Mouse (Mus musculus): Measurements from ENCODE around the gene Atp5d. TPM values are rescaled to one million over a fixed set of nuclear protein-coding genes. Genes with fewer than 3 reads are reported as not detected.

Gene Atp5d
- total and polyA plus RNA-seq, 3 experiments = 81.9 to 1,539 (median 248) TPM

DNA sequence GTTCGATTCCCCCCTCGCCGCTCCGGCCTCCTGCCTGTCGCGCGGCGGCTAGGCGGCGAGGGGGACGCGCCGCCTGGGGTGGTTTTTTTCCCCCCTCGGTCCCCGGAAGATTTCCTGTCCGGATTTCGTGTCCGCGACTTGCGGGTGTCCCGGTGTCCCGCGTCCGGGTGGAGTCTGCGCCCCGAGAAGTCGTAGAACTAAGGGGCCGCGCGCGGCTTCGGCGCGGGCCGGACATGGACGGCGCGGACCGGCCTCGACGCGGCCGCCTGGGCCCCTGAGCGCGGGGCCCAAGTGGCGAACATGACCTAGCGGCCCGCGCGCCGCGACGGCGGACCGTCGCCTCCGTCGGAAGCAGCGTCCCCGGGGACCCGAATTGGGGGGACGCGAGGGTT is 22.5 kb upstream of the Atp5d start:
- no peak for DNase-seq (ENCODE audit: low spot score)
- no peak for ATAC-seq (ENCODE audit: extremely low read depth, insufficient number of reproducible peaks, low FRiP score, poor library complexity, severe bottlenecking)
- Histone ChIP-seq H3K36me3 (replicated peaks) (peaks cover 46% of the 10 kb centered on the region), H3K4me1 (ENCODE audit: insufficient read depth, low read depth, low read length) (peaks cover 60% of the 10 kb centered on the region), H3K27me3 (ENCODE audit: insufficient read depth, low read length) (no peaks in the 10 kb centered on the region), H3K4me3 (ENCODE audit: low read depth, low read length) (peak overlapping the region; percentile 97), H3K9me3 (replicated peaks) (no peaks in the 10 kb centered on the region)
- TF ChIP-seq TAL1 (conservative IDR thresholded peaks at IDR 0.05; ENCODE audit: low read depth, low read length) = no peak
- no peak for TF ChIP-seq GATA2 (IDR thresholded peaks at IDR 0.05; ENCODE audit: borderline replicate concordance, low read depth, low read length)
- TF ChIP-seq POLR2AphosphoS5 (IDR thresholded peaks at IDR 0.05; ENCODE audit: insufficient replicate concordance, low read depth, low read length) = no peak
- no peak for TF ChIP-seq GATA1 (IDR thresholded peaks at IDR 0.05; ENCODE audit: borderline replicate concordance, low read length)
- TF ChIP-seq CTCF (IDR thresholded peaks at IDR 0.05; ENCODE audit: low read depth, low read length) = no peak

DNA sequence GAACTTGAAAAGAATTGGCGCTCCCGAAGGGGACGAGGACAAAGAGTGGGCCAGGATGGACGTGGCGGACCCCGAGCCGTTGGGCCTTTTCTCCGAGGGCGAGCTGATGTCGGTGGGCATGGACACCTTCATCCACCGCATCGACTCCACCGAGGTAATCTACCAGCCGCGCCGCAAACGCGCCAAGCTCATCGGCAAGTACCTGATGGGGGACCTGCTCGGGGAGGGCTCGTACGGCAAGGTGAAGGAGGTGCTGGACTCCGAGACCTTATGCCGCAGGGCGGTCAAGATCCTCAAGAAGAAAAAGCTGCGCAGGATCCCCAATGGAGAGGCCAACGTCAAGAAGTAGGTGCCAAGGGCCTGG is 21.9 kb upstream of the Atp5d start:
- Histone ChIP-seq H3K27me3 (ENCODE audit: insufficient read depth, low read length) (no peaks in the 10 kb centered on the region), H3K36me3 (replicated peaks) (peaks cover 52% of the 10 kb centered on the region), H3K4me3 (ENCODE audit: low read depth, low read length) (peak overlapping the region; percentile 97), H3K4me1 (ENCODE audit: insufficient read depth, low read depth, low read length) (peaks cover 62% of the 10 kb centered on the region), H3K9me3 (replicated peaks) (no peaks in the 10 kb centered on the region)
- DNase-seq (ENCODE audit: low spot score) = no peak
- ATAC-seq (ENCODE audit: extremely low read depth, insufficient number of reproducible peaks, low FRiP score, poor library complexity, severe bottlenecking) = no peak
- TF ChIP-seq POLR2AphosphoS5 (IDR thresholded peaks at IDR 0.05; ENCODE audit: insufficient replicate concordance, low read depth, low read length) (no peak), GATA2 (IDR thresholded peaks at IDR 0.05; ENCODE audit: borderline replicate concordance, low read depth, low read length) (no peak), TAL1 (conservative IDR thresholded peaks at IDR 0.05; ENCODE audit: low read depth, low read length) (no peak), CTCF (IDR thresholded peaks at IDR 0.05; ENCODE audit: low read depth, low read length) (no peak), GATA1 (IDR thresholded peaks at IDR 0.05; ENCODE audit: borderline replicate concordance, low read length) (no peak)

DNA sequence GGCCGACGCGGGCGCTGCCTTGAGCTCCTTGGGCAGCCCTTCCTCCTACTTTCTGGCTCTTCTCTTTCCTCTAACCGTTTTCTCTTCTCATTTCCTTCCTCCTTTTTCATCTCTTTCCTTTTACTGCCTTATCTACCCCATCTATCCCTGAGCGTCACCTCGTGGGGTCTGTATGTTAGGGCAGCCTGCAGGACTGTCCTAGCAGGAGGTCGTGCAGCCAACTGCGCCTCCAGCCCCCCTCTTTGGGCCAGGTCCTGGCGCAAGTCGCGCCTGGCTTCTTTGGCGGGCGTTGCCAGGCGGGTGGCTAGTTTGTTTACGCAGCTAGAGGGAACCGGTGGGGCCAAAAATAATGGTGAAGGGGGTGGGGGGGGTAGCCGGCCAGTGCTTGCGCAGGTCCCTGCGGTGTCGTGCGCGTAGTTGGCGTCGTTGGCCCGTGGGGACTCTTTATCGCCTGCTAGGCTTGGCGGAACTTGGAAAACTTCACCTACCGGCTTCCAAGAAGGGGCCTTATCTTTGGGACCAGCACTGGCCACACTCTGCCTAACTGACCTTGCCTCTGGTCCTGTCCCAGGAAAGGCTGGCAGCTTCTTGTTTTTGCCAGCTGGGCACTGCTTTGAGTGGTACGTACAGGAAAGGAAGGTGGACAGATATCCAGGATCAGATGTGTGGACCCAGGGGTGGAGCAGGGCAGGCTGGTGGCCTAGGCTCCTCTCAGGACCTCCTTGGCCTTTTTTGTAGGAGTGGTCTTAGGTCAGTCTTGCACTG is 21.3 kb upstream of the Atp5d start:
- no peak for TF ChIP-seq CTCF (IDR thresholded peaks at IDR 0.05; ENCODE audit: low read depth, low read length)
- TF ChIP-seq GATA2 (IDR thresholded peaks at IDR 0.05; ENCODE audit: borderline replicate concordance, low read depth, low read length) = no peak; the same call in 1 of the 2 replicates
- no peak for TF ChIP-seq GATA1 (IDR thresholded peaks at IDR 0.05; ENCODE audit: borderline replicate concordance, low read length)
- peak; percentile 56; the same call in 1 of the 2 replicates for TF ChIP-seq TAL1 (conservative IDR thresholded peaks at IDR 0.05; ENCODE audit: low read depth, low read length)
- TF ChIP-seq POLR2AphosphoS5 (IDR thresholded peaks at IDR 0.05; ENCODE audit: insufficient replicate concordance, low read depth, low read length) = no peak
- H3K36me3 ChIP-seq (replicated peaks) = peaks cover 57% of the 10 kb centered on the region
- DNase-seq (ENCODE audit: low spot score) (peak; percentile 47), ATAC-seq (ENCODE audit: extremely low read depth, insufficient number of reproducible peaks, low FRiP score, poor library complexity, severe bottlenecking) (no peak)
- peak overlapping the region; percentile 97 for H3K4me3 ChIP-seq (ENCODE audit: low read depth, low read length)
- H3K9me3 ChIP-seq (replicated peaks) = no peaks in the 10 kb centered on the region
- no peaks in the 10 kb centered on the region for H3K27me3 ChIP-seq (ENCODE audit: insufficient read depth, low read length)
- H3K4me1 ChIP-seq (ENCODE audit: insufficient read depth, low read depth, low read length) = peaks cover 67% of the 10 kb centered on the region

DNA sequence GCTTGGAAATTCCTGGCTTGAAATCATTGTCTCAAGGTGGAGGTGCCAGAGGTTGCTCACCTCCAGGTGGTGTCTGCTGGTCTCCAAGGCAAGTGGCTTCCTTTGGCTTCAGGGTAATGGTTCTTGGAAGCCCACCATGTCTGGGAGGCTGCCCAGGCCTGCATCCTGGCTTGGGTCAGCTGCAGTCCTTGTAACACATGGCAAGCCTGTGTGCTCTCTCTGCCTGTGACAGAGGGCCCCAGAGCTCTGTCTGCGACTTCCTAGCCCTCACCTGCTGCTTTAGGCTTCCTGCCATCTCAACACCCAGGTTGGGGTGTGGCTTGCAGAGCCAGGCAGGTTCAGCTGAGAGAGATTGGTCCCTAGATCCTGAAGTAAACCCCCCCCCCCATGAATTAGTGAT is 20.7 kb upstream of the Atp5d start:
- Histone ChIP-seq H3K36me3 (replicated peaks) (peaks cover 62% of the 10 kb centered on the region), H3K9me3 (replicated peaks) (no peaks in the 10 kb centered on the region), H3K4me1 (ENCODE audit: insufficient read depth, low read depth, low read length) (peaks cover 68% of the 10 kb centered on the region), H3K4me3 (ENCODE audit: low read depth, low read length) (peak overlapping the region; percentile 97), H3K27me3 (ENCODE audit: insufficient read depth, low read length) (no peaks in the 10 kb centered on the region)
- no peak for DNase-seq (ENCODE audit: low spot score)
- ATAC-seq (ENCODE audit: extremely low read depth, insufficient number of reproducible peaks, low FRiP score, poor library complexity, severe bottlenecking) = no peak
- TF ChIP-seq CTCF (IDR thresholded peaks at IDR 0.05; ENCODE audit: low read depth, low read length) (no peak), GATA2 (IDR thresholded peaks at IDR 0.05; ENCODE audit: borderline replicate concordance, low read depth, low read length) (no peak)

DNA sequence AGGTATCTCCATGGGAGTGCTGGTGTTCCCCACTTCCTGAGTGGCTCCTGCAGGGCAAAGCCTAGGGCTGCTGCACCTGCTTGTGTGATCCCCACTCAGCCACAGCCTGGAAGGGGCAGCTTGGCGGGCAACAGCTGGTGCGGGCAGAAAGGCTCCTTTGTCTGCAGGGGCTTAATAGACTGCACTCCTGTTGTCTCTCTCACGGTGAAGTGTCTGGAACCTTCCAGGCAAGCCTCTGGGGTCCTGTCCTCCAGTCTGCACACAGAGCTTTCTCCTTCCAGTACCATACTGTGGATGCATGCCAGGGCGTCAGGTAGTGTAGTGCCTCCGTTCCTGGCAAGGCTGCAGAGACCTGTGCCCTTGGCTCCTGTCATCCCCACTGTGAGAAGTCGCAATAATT is 19.9 kb upstream of the Atp5d start:
- DNase-seq (ENCODE audit: low spot score) (no peak), ATAC-seq (ENCODE audit: extremely low read depth, insufficient number of reproducible peaks, low FRiP score, poor library complexity, severe bottlenecking) (no peak)
- Histone ChIP-seq H3K36me3 (replicated peaks) (peaks cover 70% of the 10 kb centered on the region), H3K9me3 (replicated peaks) (no peaks in the 10 kb centered on the region), H3K4me1 (ENCODE audit: insufficient read depth, low read depth, low read length) (peaks cover 74% of the 10 kb centered on the region), H3K4me3 (ENCODE audit: low read depth, low read length) (peak overlapping the region; percentile 97; the same call in 1 of the 2 replicates), H3K27me3 (ENCODE audit: insufficient read depth, low read length) (no peaks in the 10 kb centered on the region)
- TF ChIP-seq CTCF (IDR thresholded peaks at IDR 0.05; ENCODE audit: low read depth, low read length) (no peak), GATA1 (IDR thresholded peaks at IDR 0.05; ENCODE audit: borderline replicate concordance, low read length) (no peak), GATA2 (IDR thresholded peaks at IDR 0.05; ENCODE audit: borderline replicate concordance, low read depth, low read length) (no peak), TAL1 (conservative IDR thresholded peaks at IDR 0.05; ENCODE audit: low read depth, low read length) (no peak), POLR2AphosphoS5 (IDR thresholded peaks at IDR 0.05; ENCODE audit: insufficient replicate concordance, low read depth, low read length) (no peak)

DNA sequence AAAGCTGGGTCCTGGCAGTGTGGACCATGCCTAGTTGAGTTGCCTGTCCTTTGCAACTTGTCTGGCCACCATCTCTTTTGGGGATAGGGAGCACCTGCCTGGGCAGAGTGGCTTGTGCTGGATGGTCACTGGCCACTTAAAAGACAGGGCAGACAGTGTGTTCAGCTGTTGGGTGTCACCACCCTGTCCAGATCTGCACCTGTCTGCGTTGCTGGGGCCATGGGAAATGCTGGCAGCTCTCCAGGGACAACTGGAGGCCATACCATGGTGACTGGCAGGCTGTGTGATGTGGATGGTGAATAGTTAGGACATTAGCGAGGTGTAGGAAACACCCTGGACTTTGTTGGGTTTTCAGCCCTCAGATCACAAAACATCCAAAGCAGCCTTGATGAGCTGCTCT is 18.3 kb upstream of the Atp5d start:
- H3K36me3 ChIP-seq (replicated peaks) = peaks cover 84% of the 10 kb centered on the region
- peak overlapping the region; percentile 40; the same call in 1 of the 2 replicates for H3K4me3 ChIP-seq (ENCODE audit: low read depth, low read length)
- no peak for TF ChIP-seq CTCF (IDR thresholded peaks at IDR 0.05; ENCODE audit: low read depth, low read length)
- no peak for TF ChIP-seq GATA2 (IDR thresholded peaks at IDR 0.05; ENCODE audit: borderline replicate concordance, low read depth, low read length)
- TF ChIP-seq GATA1 (IDR thresholded peaks at IDR 0.05; ENCODE audit: borderline replicate concordance, low read length) = no peak
- no peak for TF ChIP-seq TAL1 (conservative IDR thresholded peaks at IDR 0.05; ENCODE audit: low read depth, low read length)
- no peak for TF ChIP-seq POLR2AphosphoS5 (IDR thresholded peaks at IDR 0.05; ENCODE audit: insufficient replicate concordance, low read depth, low read length)
- ATAC-seq (ENCODE audit: extremely low read depth, insufficient number of reproducible peaks, low FRiP score, poor library complexity, severe bottlenecking) (no peak), DNase-seq (ENCODE audit: low spot score) (no peak)
- no peaks in the 10 kb centered on the region for H3K9me3 ChIP-seq (replicated peaks)
- H3K27me3 ChIP-seq (ENCODE audit: insufficient read depth, low read length) = no peaks in the 10 kb centered on the region
- peaks cover 75% of the 10 kb centered on the region for H3K4me1 ChIP-seq (ENCODE audit: insufficient read depth, low read depth, low read length)

Measured in G1E (cell line).